Mouse (Mus musculus): ENCODE data around the gene Rap1gap2. TPM values are rescaled to one million over a fixed set of nuclear protein-coding genes. Genes with fewer than 3 reads are reported as not detected.

Gene Rap1gap2
- polyA plus RNA-seq, 1 experiment from 2014 or later: 1.5 TPM

GRCm38 (mm10) chr11:74395583-74395982 is 215.1 kb downstream of the Rap1gap2 start:
- ATAC-seq (ENCODE audit: low read depth): no peak
- 78% methylated on average over 18 of the region's 18 CpGs for WGBS
- no peak overlapping the region for H3K4me3 ChIP-seq (ENCODE audit: low read length)

GRCm38 (mm10) chr11:74393489-74393888 is 217.2 kb downstream of the Rap1gap2 start:
- Histone ChIP-seq H3K9me3 (ENCODE audit: control insufficient read depth, low read length) (no peaks in the 10 kb centered on the region), H3K9ac (ENCODE audit: low read length) (no peak overlapping the region), H3K36me3 (ENCODE audit: control insufficient read depth, insufficient read depth, low read length) (no peaks in the 10 kb centered on the region), H3K27ac (ENCODE audit: low read length) (no peak overlapping the region), H3K4me1 (replicated peaks; ENCODE audit: control insufficient read depth, insufficient read depth, low read length) (no peaks in the 10 kb centered on the region), H3K27me3 (ENCODE audit: control insufficient read depth, insufficient read depth, low read depth, low read length) (no peaks in the 10 kb centered on the region), H3K4me3 (ENCODE audit: low read length) (no peak overlapping the region), H3K4me2 (ENCODE audit: low read depth, low read length) (no peak overlapping the region)
- 60% methylated on average over 5 of the region's 5 CpGs for WGBS
- ATAC-seq (ENCODE audit: low read depth): peak; percentile 47; the same call in 1 of the 2 replicates

More at GRCm38 (mm10) chr11:74395583-74395982, 215.1 kb downstream of the Rap1gap2 start:
- Histone ChIP-seq H3K9ac (ENCODE audit: low read length) (no peak overlapping the region), H3K36me3 (ENCODE audit: control insufficient read depth, insufficient read depth, low read length) (no peaks in the 10 kb centered on the region), H3K27ac (ENCODE audit: low read length) (no peak overlapping the region), H3K9me3 (ENCODE audit: control insufficient read depth, low read length) (no peaks in the 10 kb centered on the region), H3K4me2 (ENCODE audit: low read depth, low read length) (no peak overlapping the region), H3K4me1 (replicated peaks; ENCODE audit: control insufficient read depth, insufficient read depth, low read length) (no peaks in the 10 kb centered on the region), H3K27me3 (ENCODE audit: control insufficient read depth, insufficient read depth, low read depth, low read length) (no peaks in the 10 kb centered on the region)

- H3K27ac ChIP-seq (ENCODE audit: low read length): no peak overlapping the region
- no peak for ATAC-seq (ENCODE audit: low read depth)
- no peaks in the 10 kb centered on the region for H3K27me3 ChIP-seq (ENCODE audit: control insufficient read depth, insufficient read depth, low read depth, low read length)
- H3K4me3 ChIP-seq (ENCODE audit: low read length): no peak overlapping the region
- H3K9ac ChIP-seq (ENCODE audit: low read length): no peak overlapping the region
- 75% methylated on average over 6 of the region's 6 CpGs for WGBS
- no peak overlapping the region for H3K4me2 ChIP-seq (ENCODE audit: low read depth, low read length)
- H3K4me1 ChIP-seq (replicated peaks; ENCODE audit: control insufficient read depth, insufficient read depth, low read length): no peaks in the 10 kb centered on the region
- no peaks in the 10 kb centered on the region for H3K36me3 ChIP-seq (ENCODE audit: control insufficient read depth, insufficient read depth, low read length)
- H3K9me3 ChIP-seq (ENCODE audit: control insufficient read depth, low read length): no peaks in the 10 kb centered on the region
These were observed 217.8 kb downstream of the Rap1gap2 start for GRCm38 (mm10) chr11:74392903-74393302.

GRCm38 (mm10) chr11:74391899-74392298 is 218.8 kb downstream of the Rap1gap2 start:
- Histone ChIP-seq H3K9me3 (ENCODE audit: control insufficient read depth, low read length) (no peaks in the 10 kb centered on the region), H3K36me3 (ENCODE audit: control insufficient read depth, insufficient read depth, low read length) (no peaks in the 10 kb centered on the region), H3K4me2 (ENCODE audit: low read depth, low read length) (no peak overlapping the region), H3K9ac (ENCODE audit: low read length) (no peak overlapping the region), H3K27me3 (ENCODE audit: control insufficient read depth, insufficient read depth, low read depth, low read length) (no peaks in the 10 kb centered on the region), H3K4me1 (replicated peaks; ENCODE audit: control insufficient read depth, insufficient read depth, low read length) (no peaks in the 10 kb centered on the region), H3K27ac (ENCODE audit: low read length) (no peak overlapping the region), H3K4me3 (ENCODE audit: low read length) (no peak overlapping the region)
- no peak for ATAC-seq (ENCODE audit: low read depth)
- 77% methylated on average over 11 of the region's 11 CpGs for WGBS

- WGBS: 66% methylated on average over 5 of the region's 5 CpGs
- Histone ChIP-seq H3K27ac (ENCODE audit: low read length) (no peak overlapping the region), H3K9ac (ENCODE audit: low read length) (no peak overlapping the region), H3K4me3 (ENCODE audit: low read length) (no peak overlapping the region), H3K9me3 (ENCODE audit: control insufficient read depth, low read length) (no peaks in the 10 kb centered on the region), H3K27me3 (ENCODE audit: control insufficient read depth, insufficient read depth, low read depth, low read length) (no peaks in the 10 kb centered on the region), H3K4me1 (replicated peaks; ENCODE audit: control insufficient read depth, insufficient read depth, low read length) (peaks cover 5% of the 10 kb centered on the region), H3K4me2 (ENCODE audit: low read depth, low read length) (no peak overlapping the region), H3K36me3 (ENCODE audit: control insufficient read depth, insufficient read depth, low read length) (no peaks in the 10 kb centered on the region)
- ATAC-seq (ENCODE audit: low read depth): no peak
These were observed 223.5 kb downstream of the Rap1gap2 start for GRCm38 (mm10) chr11:74387203-74387602.

- Histone ChIP-seq H3K4me3 (ENCODE audit: low read length) (no peak overlapping the region), H3K4me2 (ENCODE audit: low read depth, low read length) (no peak overlapping the region), H3K27me3 (ENCODE audit: control insufficient read depth, insufficient read depth, low read depth, low read length) (no peaks in the 10 kb centered on the region), H3K9ac (ENCODE audit: low read length) (no peak overlapping the region), H3K4me1 (replicated peaks; ENCODE audit: control insufficient read depth, insufficient read depth, low read length) (peaks cover 5% of the 10 kb centered on the region), H3K27ac (ENCODE audit: low read length) (peak overlapping the region; percentile 33; the same call in 1 of the 2 replicates), H3K9me3 (ENCODE audit: control insufficient read depth, low read length) (no peaks in the 10 kb centered on the region), H3K36me3 (ENCODE audit: control insufficient read depth, insufficient read depth, low read length) (no peaks in the 10 kb centered on the region)
- WGBS: 42% methylated on average over 9 of the region's 9 CpGs
- ATAC-seq (ENCODE audit: low read depth): no peak
These were observed 225.0 kb downstream of the Rap1gap2 start for GRCm38 (mm10) chr11:74385674-74386073.

- ATAC-seq (ENCODE audit: low read depth): no peak
- H3K36me3 ChIP-seq (ENCODE audit: control insufficient read depth, insufficient read depth, low read length): no peaks in the 10 kb centered on the region
- H3K9me3 ChIP-seq (ENCODE audit: control insufficient read depth, low read length): no peaks in the 10 kb centered on the region
- H3K4me2 ChIP-seq (ENCODE audit: low read depth, low read length): no peak overlapping the region
- H3K27ac ChIP-seq (ENCODE audit: low read length): no peak overlapping the region
- no peak overlapping the region for H3K4me3 ChIP-seq (ENCODE audit: low read length)
- no peaks in the 10 kb centered on the region for H3K27me3 ChIP-seq (ENCODE audit: control insufficient read depth, insufficient read depth, low read depth, low read length)
- no peaks in the 10 kb centered on the region for H3K4me1 ChIP-seq (replicated peaks; ENCODE audit: control insufficient read depth, insufficient read depth, low read length)
- WGBS: 38% methylated on average over 4 of the region's 4 CpGs
- H3K9ac ChIP-seq (ENCODE audit: low read length): no peak overlapping the region
These were observed 231.4 kb downstream of the Rap1gap2 start for GRCm38 (mm10) chr11:74379166-74379873.

- Histone ChIP-seq H3K4me1 (replicated peaks; ENCODE audit: control insufficient read depth, insufficient read depth, low read length) (no peaks in the 10 kb centered on the region), H3K9me3 (ENCODE audit: control insufficient read depth, low read length) (no peaks in the 10 kb centered on the region), H3K27ac (ENCODE audit: low read length) (no peak overlapping the region), H3K36me3 (ENCODE audit: control insufficient read depth, insufficient read depth, low read length) (no peaks in the 10 kb centered on the region), H3K27me3 (ENCODE audit: control insufficient read depth, insufficient read depth, low read depth, low read length) (no peaks in the 10 kb centered on the region), H3K4me3 (ENCODE audit: low read length) (no peak overlapping the region), H3K4me2 (ENCODE audit: low read depth, low read length) (no peak overlapping the region), H3K9ac (ENCODE audit: low read length) (no peak overlapping the region)
- 78% methylated on average over 3 of the region's 3 CpGs for WGBS
- peak; percentile 23; the same call in 1 of the 2 replicates for ATAC-seq (ENCODE audit: low read depth)
These were observed 233.9 kb downstream of the Rap1gap2 start for GRCm38 (mm10) chr11:74376847-74377246.

- ATAC-seq (ENCODE audit: low read depth): no peak
- no peak overlapping the region for H3K4me3 ChIP-seq (ENCODE audit: low read length)
- no peak overlapping the region for H3K4me2 ChIP-seq (ENCODE audit: low read depth, low read length)
These were observed 239.2 kb downstream of the Rap1gap2 start for GRCm38 (mm10) chr11:74371393-74372100.

More at GRCm38 (mm10) chr11:74371393-74372100, 239.2 kb downstream of the Rap1gap2 start:
- 13% methylated on average over 22 of the region's 22 CpGs for WGBS
- H3K36me3 ChIP-seq (ENCODE audit: control insufficient read depth, insufficient read depth, low read length): no peaks in the 10 kb centered on the region
- H3K9ac ChIP-seq (ENCODE audit: low read length): no peak overlapping the region
- H3K27ac ChIP-seq (ENCODE audit: low read length): no peak overlapping the region
- H3K4me1 ChIP-seq (replicated peaks; ENCODE audit: control insufficient read depth, insufficient read depth, low read length): no peaks in the 10 kb centered on the region
- H3K27me3 ChIP-seq (ENCODE audit: control insufficient read depth, insufficient read depth, low read depth, low read length): peaks cover 2% of the 10 kb centered on the region; the same call in 1 of the 2 replicates
- H3K9me3 ChIP-seq (ENCODE audit: control insufficient read depth, low read length): no peaks in the 10 kb centered on the region
